Mouse (Mus musculus) cerebellum, adult 2 months (tissue): ENCODE results near the gene Hoxa7. TPM values are rescaled to one million over a fixed set of nuclear protein-coding genes. Genes with fewer than 3 reads are reported as not detected.

Experiments
- DNase-seq, 2 experiments: peaks; one replicate each; pipeline ENCODE4 v3.0.0; 2021
- H3K27ac ChIP-seq: fragments of 200-500 bp; 2 replicates; pipeline ENCODE4 v1.5.1; 2012; ENCODE audit warnings: low read length, control low read depth, inconsistent platforms; ENCODE audit not compliant: insufficient read depth
- H3K27me3 ChIP-seq: fragments of 200-500 bp; 2 replicates; pipeline ENCODE4 v1.6.1; 2012; ENCODE audit warnings: inconsistent platforms, mild to moderate bottlenecking, low read length, moderate library complexity; ENCODE audit not compliant: control insufficient read depth, insufficient read depth
- H3K4me1 ChIP-seq: fragments of 200-500 bp; 2 replicates; pipeline ENCODE4 v1.6.1; 2011; ENCODE audit warnings: low read length; ENCODE audit not compliant: control insufficient read depth, insufficient read depth
- H3K4me3 ChIP-seq: fragments of 200-500 bp; replicated peaks from 2 replicates; pipeline ENCODE3; 2011; ENCODE audit warnings: mild to moderate bottlenecking, low read depth, low read length, control low read depth; ENCODE audit not compliant: insufficient read depth
- CTCF ChIP-seq: fragments of 200-500 bp; IDR thresholded peaks from 2 replicates; pipeline ENCODE4 v1.5.1; 2011; ENCODE audit warnings: low read depth, mild to moderate bottlenecking, control low read depth, low read length, moderate library complexity, borderline replicate concordance; ENCODE audit not compliant: insufficient read depth
- POLR2A ChIP-seq: fragments of 200-500 bp; IDR thresholded peaks from 2 replicates; pipeline ENCODE4 v1.6.1; 2011; ENCODE audit warnings: low read length, control low read depth, borderline replicate concordance; ENCODE audit not compliant: insufficient read depth
- WGBS: fragments of 180-500 bp; shearing (Covaris S2); methylation state at CpG from one replicate; pipeline ENCODE4 v1.1.7; 2018; 5-methylcytosine and 5-hydroxymethylcytosine counted together
- polyA plus RNA-seq: library from polyadenylated mRNA; depleted of rRNA; stranded (reverse); fragments of >200 nt; gene quantifications from 2 replicates; pipeline ENCODE4 v1.2.3, GENCODE M21; 2012

Gene Hoxa7
- polyA plus RNA-seq, 1 experiment, result 0.07 TPM

GRCm38 (mm10) chr6:52229558-52230416 is 8.1 kb upstream of the Hoxa7 start:
- WGBS, result 3% methylated on average over 44 of the region's 44 CpGs
- no peak overlapping the region for H3K4me3 ChIP-seq
- no peaks in the 10 kb centered on the region for H3K4me1 ChIP-seq
- DNase-seq, result no peak
- TF ChIP-seq CTCF, result no peak
- no peak for TF ChIP-seq POLR2A
- H3K27me3 ChIP-seq, result peaks cover 14% of the 10 kb centered on the region; the same call in 1 of the 2 replicates
- no peak overlapping the region for H3K27ac ChIP-seq

GRCm38 (mm10) chr6:52228475-52229465 is 7.1 kb upstream of the Hoxa7 start:
- no peak overlapping the region for H3K27ac ChIP-seq
- WGBS, result 2% methylated on average over 38 of the region's 38 CpGs
- H3K4me3 ChIP-seq, result no peak overlapping the region
- TF ChIP-seq POLR2A, result no peak
- no peak for TF ChIP-seq CTCF
- DNase-seq, result no peak
- H3K27me3 ChIP-seq, result peaks cover 11% of the 10 kb centered on the region; the same call in 1 of the 2 replicates
- no peaks in the 10 kb centered on the region for H3K4me1 ChIP-seq

- no peak overlapping the region for H3K27ac ChIP-seq
- peaks cover 11% of the 10 kb centered on the region; the same call in 1 of the 2 replicates for H3K27me3 ChIP-seq
- 5% methylated on average over 11 of the region's 11 CpGs for WGBS
- no peak for DNase-seq
- TF ChIP-seq CTCF (no peak), POLR2A (no peak)
- no peak overlapping the region for H3K4me3 ChIP-seq
- H3K4me1 ChIP-seq, result no peaks in the 10 kb centered on the region
Measured at GRCm38 (mm10) chr6:52227470-52228222, 6.0 kb upstream of the Hoxa7 start.

GRCm38 (mm10) chr6:52226569-52227257 is 5.1 kb upstream of the Hoxa7 start:
- no peak for TF ChIP-seq CTCF
- no peak for TF ChIP-seq POLR2A
- Histone ChIP-seq H3K27ac (no peak overlapping the region), H3K4me3 (no peak overlapping the region), H3K4me1 (no peaks in the 10 kb centered on the region), H3K27me3 (peaks cover 8% of the 10 kb centered on the region; the same call in 1 of the 2 replicates)
- 3% methylated on average over 26 of the region's 26 CpGs for WGBS
- no peak for DNase-seq

GRCm38 (mm10) chr6:52225612-52226568 is 4.2 kb upstream of the Hoxa7 start:
- H3K4me1 ChIP-seq, result no peaks in the 10 kb centered on the region
- TF ChIP-seq CTCF, result no peak
- TF ChIP-seq POLR2A, result no peak
- H3K27ac ChIP-seq, result no peak overlapping the region
- no peak for DNase-seq
- H3K4me3 ChIP-seq, result no peak overlapping the region
- H3K27me3 ChIP-seq, result peaks cover 8% of the 10 kb centered on the region; the same call in 1 of the 2 replicates
- WGBS, result 4% methylated on average over 69 of the region's 69 CpGs
